Mouse (Mus musculus) neural tube, embryonic 11.5 days (tissue): ENCODE measurements at regions not wholly inside any gene's neighbourhood (a gene's known extent, or its start where the extent isn't known, plus 50 kb on each side); places are given as distances from the start of the nearest gene placed in this dataset.
"Not testable (repeated sequence)": the region's sequence is repeated elsewhere in the genome, so short reads cannot be mapped to it uniquely, and the experiment has no call there.

Source experiments
- ATAC-seq: fragments of 200-750 bp; cut with Nextera tagmentation; 2 replicates; pipeline ENCODE4 v1.8.0; 2017; ENCODE audit warnings: moderate number of reproducible peaks, mild to moderate bottlenecking, moderate TSS enrichment, moderate library complexity; ENCODE audit not compliant: insufficient read depth, low FRiP score, low TSS enrichment
- DNase-seq: peaks from one replicate; pipeline ENCODE4 v3.0.0-alpha.2; 2015; ENCODE audit warnings: low spot score
- H3K27ac ChIP-seq: fragments of 300-500 bp; sonication (generic); 2 replicates; pipeline ENCODE4 v1.5.1; 2014; ENCODE audit warnings: low read depth, mild to moderate bottlenecking, low read length
- H3K27me3 ChIP-seq: fragments of 300-500 bp; sonication (generic); 2 replicates; pipeline ENCODE4 v1.6.1; 2014; ENCODE audit warnings: mild to moderate bottlenecking, low read length, mixed read lengths; ENCODE audit not compliant: control insufficient read depth, insufficient read depth
- H3K36me3 ChIP-seq: fragments of 300-500 bp; sonication (generic); 2 replicates; pipeline ENCODE4 v1.6.1; 2014; ENCODE audit warnings: mild to moderate bottlenecking, low read length, moderate library complexity, mixed read lengths; ENCODE audit not compliant: control insufficient read depth, insufficient read depth
- H3K4me1 ChIP-seq: fragments of 300-500 bp; sonication (generic); 2 replicates; pipeline ENCODE4 v1.6.1; 2014; ENCODE audit warnings: low read length, mixed read lengths; ENCODE audit not compliant: control insufficient read depth, insufficient read depth
- H3K4me2 ChIP-seq: fragments of 300-500 bp; sonication (generic); 2 replicates; pipeline ENCODE4 v1.6.1; 2014; ENCODE audit warnings: low read depth, mild to moderate bottlenecking, moderate library complexity
- H3K4me3 ChIP-seq: fragments of 300-500 bp; sonication (generic); 2 replicates; pipeline ENCODE4 v1.5.1; 2014; ENCODE audit warnings: low read depth, low read length
- H3K9ac ChIP-seq: fragments of 300-500 bp; sonication (generic); 2 replicates; pipeline ENCODE4 v1.6.1; 2014; ENCODE audit warnings: mild to moderate bottlenecking, low read length
- H3K9me3 ChIP-seq: fragments of 300-500 bp; sonication (generic); 2 replicates; pipeline ENCODE4 v1.6.1; 2016; ENCODE audit warnings: low read length; ENCODE audit not compliant: control insufficient read depth
- WGBS: fragments of 180-500 bp; shearing (Covaris S2); extraction: QIAGEN DNeasy Blood & Tissue Kit; methylation state at CpG from one replicate; pipeline ENCODE4 v1.1.7; 2014; 5-methylcytosine and 5-hydroxymethylcytosine counted together

DNA sequence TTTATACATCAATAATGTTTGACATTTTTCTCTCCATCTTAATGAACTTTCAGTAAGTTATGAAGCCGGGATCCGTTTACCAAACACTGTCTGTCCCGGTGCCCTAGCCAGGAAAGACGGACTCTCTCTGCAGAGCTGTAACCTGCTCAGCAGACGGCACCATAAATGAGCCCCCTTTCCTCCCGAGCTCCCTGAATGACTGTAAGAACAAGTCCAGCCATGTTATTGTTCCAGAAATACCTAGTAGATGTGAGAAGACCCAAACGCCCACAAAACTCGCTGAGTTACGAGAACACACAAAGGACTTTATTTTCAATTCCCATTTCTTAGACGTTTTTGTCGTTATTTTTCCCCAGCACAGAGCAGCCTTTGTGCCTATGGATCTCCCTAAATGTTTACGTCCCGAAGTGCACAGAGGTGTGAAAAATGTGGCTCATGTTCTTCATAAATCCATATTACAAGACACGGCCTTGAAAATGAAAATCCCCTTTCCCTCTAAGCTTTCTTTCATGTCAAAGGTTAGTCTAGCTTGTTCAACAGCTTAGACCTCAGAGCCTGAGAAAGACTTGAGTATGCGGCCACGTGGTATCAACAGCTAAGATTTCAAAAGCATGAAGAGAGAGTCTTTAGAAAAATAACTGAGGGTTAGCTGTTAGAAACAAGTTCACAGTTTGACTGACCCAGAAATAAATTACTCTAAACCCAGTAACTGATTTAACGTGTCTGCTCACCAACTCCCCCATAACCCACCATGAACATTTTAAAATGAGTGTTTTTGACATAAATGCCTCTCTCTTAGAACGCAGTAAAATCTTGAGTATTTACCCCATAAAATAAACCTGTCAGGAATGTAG lies 125.8 kb upstream of the Intu start:
- DNase-seq = no peak
- no peak overlapping the region for H3K4me2 ChIP-seq
- WGBS = 67% methylated on average over 18 of the region's 18 CpGs
- no peaks in the 10 kb centered on the region for H3K9me3 ChIP-seq
- H3K4me3 ChIP-seq = no peak overlapping the region
- ATAC-seq = no peak
- no peaks in the 10 kb centered on the region for H3K4me1 ChIP-seq
- no peak overlapping the region for H3K27ac ChIP-seq
- no peaks in the 10 kb centered on the region for H3K36me3 ChIP-seq
- H3K9ac ChIP-seq = no peak overlapping the region
- H3K27me3 ChIP-seq = no peaks in the 10 kb centered on the region

- Histone ChIP-seq H3K27me3 (no peaks in the 10 kb centered on the region), H3K4me1 (no peaks in the 10 kb centered on the region), H3K4me2 (no peak overlapping the region)
Observed at GRCm38 (mm10) chr3:40405949-40406236, 125.2 kb upstream of the Intu start.

GRCm38 (mm10) chr3:40408921-40409488 lies 122.1 kb upstream of the Intu start:
- 43% methylated on average over 5 of the region's 5 CpGs for WGBS
- H3K9ac ChIP-seq = no peak overlapping the region
- H3K27me3 ChIP-seq = no peaks in the 10 kb centered on the region
- DNase-seq (peak; percentile 27), ATAC-seq (no peak; the same call in 1 of the 2 replicates)
- no peaks in the 10 kb centered on the region for H3K36me3 ChIP-seq
- H3K27ac ChIP-seq = no peak overlapping the region
- H3K4me3 ChIP-seq = no peak overlapping the region
- no peaks in the 10 kb centered on the region for H3K4me1 ChIP-seq
- H3K4me2 ChIP-seq = no peak overlapping the region
- no peaks in the 10 kb centered on the region for H3K9me3 ChIP-seq

More at GRCm38 (mm10) chr3:40405949-40406236, 125.2 kb upstream of the Intu start:
- no peaks in the 10 kb centered on the region for H3K36me3 ChIP-seq
- H3K9ac ChIP-seq = no peak overlapping the region
- WGBS = 86% methylated on average over 2 of the region's 2 CpGs
- no peak overlapping the region for H3K4me3 ChIP-seq
- H3K9me3 ChIP-seq = no peaks in the 10 kb centered on the region
- H3K27ac ChIP-seq = no peak overlapping the region
- DNase-seq = no peak
- ATAC-seq = no peak

- WGBS = 84% methylated on average over 4 of the region's 4 CpGs
- Histone ChIP-seq H3K36me3 (no peaks in the 10 kb centered on the region), H3K9ac (no peak overlapping the region), H3K4me2 (no peak overlapping the region), H3K9me3 (no peaks in the 10 kb centered on the region), H3K27ac (no peak overlapping the region), H3K4me3 (no peak overlapping the region), H3K27me3 (no peaks in the 10 kb centered on the region), H3K4me1 (no peaks in the 10 kb centered on the region)
- no peak for ATAC-seq
- DNase-seq = no peak
Observed at GRCm38 (mm10) chr3:40410749-40411310, 120.3 kb upstream of the Intu start.

- WGBS = 72% methylated on average over 16 of the region's 18 CpGs
- H3K9me3 ChIP-seq, H3K36me3 ChIP-seq: not testable (repeated sequence)
Observed at GRCm38 (mm10) chr3:40425183-40425844, 105.8 kb upstream of the Intu start.

DNA sequence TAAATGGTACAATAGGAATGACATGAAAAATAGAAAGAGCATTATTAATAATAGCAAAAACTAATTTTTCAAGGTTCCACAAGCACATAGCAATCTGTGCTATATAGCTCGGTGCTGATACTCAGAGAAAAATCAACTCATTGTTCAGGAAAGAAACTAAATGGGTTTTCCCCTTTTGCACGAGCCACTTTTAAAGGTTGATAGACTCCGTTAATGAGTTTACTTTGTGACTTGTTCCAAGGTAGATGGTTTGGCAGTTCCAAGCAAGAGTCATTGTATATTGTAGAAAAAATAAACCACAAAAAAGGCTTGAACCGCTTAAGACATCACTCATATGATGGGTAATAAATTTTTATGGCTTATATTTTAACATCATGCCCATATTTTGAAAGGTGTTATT lies 105.0 kb upstream of the Intu start:
- DNase-seq (no peak), ATAC-seq (no peak)
- no peaks in the 10 kb centered on the region for H3K36me3 ChIP-seq
- no peak overlapping the region for H3K9ac ChIP-seq
- H3K27me3 ChIP-seq = no peaks in the 10 kb centered on the region
- WGBS = 86% methylated on average over 4 of the region's 4 CpGs
- H3K27ac ChIP-seq = no peak overlapping the region
- H3K4me3 ChIP-seq = no peak overlapping the region
- H3K4me2 ChIP-seq = no peak overlapping the region
- no peaks in the 10 kb centered on the region for H3K4me1 ChIP-seq
- no peaks in the 10 kb centered on the region for H3K9me3 ChIP-seq

More at GRCm38 (mm10) chr3:40425183-40425844, 105.8 kb upstream of the Intu start:
- not testable (repeated sequence) for ATAC-seq, H3K4me3 ChIP-seq, H3K27ac ChIP-seq, DNase-seq, H3K4me1 ChIP-seq, H3K4me2 ChIP-seq, H3K27me3 ChIP-seq, H3K9ac ChIP-seq

DNA sequence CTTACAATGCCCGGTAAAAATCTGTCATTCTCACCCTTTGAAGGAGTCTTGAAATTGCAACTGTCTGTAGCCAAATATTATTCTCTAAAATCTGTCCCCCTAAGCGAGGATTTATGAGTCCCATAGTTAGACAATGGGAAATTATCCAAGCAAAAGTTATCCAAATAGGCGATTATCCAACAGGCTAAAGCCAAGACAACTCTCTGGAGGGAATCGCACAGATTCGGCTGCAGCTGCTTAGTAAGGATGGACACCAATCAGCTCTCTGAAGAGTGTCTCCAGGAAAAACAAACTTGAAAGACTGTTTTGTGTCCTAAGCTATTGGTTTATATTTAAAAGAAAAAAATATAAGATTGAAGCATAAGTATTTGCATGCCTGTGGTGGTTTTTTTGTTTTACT lies 103.1 kb upstream of the Intu start:
- Histone ChIP-seq H3K4me2 (no peak overlapping the region), H3K27me3 (no peaks in the 10 kb centered on the region), H3K27ac (no peak overlapping the region), H3K9ac (no peak overlapping the region), H3K4me1 (no peaks in the 10 kb centered on the region), H3K9me3 (no peaks in the 10 kb centered on the region), H3K4me3 (no peak overlapping the region), H3K36me3 (no peaks in the 10 kb centered on the region)
- DNase-seq (no peak), ATAC-seq (no peak)
- WGBS = 83% methylated on average over 5 of the region's 5 CpGs

GRCm38 (mm10) chr3:40438251-40438650 lies 92.8 kb upstream of the Intu start:
- DNase-seq (no peak), ATAC-seq (no peak)
- no peak overlapping the region for H3K4me2 ChIP-seq
- H3K27ac ChIP-seq = no peak overlapping the region
- no peaks in the 10 kb centered on the region for H3K27me3 ChIP-seq
- H3K9ac ChIP-seq = no peak overlapping the region
- no peak overlapping the region for H3K4me3 ChIP-seq
- 88% methylated on average over 4 of the region's 4 CpGs for WGBS
- H3K9me3 ChIP-seq = no peaks in the 10 kb centered on the region
- H3K36me3 ChIP-seq = no peaks in the 10 kb centered on the region
- H3K4me1 ChIP-seq = no peaks in the 10 kb centered on the region
